Mouse (Mus musculus) intestine, embryonic 14.5 days (tissue): ENCODE measurements at regions not wholly inside any gene's neighbourhood (a gene's known extent, or its start where the extent isn't known, plus 50 kb on each side); places are given as distances from the start of the nearest gene placed in this dataset.

Experiments used
- ATAC-seq: fragments of 200-750 bp; cut with Nextera tagmentation; replicated peaks from 2 replicates; pipeline ENCODE4 v1.8.0; 2017; ENCODE audit warnings: low read depth, moderate number of reproducible peaks, moderate TSS enrichment, moderate library complexity; ENCODE audit not compliant: low FRiP score, low TSS enrichment
- DNase-seq: peaks from one replicate; pipeline ENCODE4 v3.0.0-alpha.2; 2018; ENCODE audit warnings: low spot score
- H3K27ac ChIP-seq: fragments of 300-500 bp; sonication (generic); 2 replicates; pipeline ENCODE4 v1.5.1; 2014; ENCODE audit warnings: low read depth, mild to moderate bottlenecking, control low read depth
- H3K27me3 ChIP-seq: fragments of 300-500 bp; sonication (generic); replicated peaks from 2 replicates; pipeline ENCODE4 v1.6.1; 2014; ENCODE audit warnings: low read length, control low read depth; ENCODE audit not compliant: control insufficient read depth, insufficient read depth
- H3K36me3 ChIP-seq: fragments of 300-500 bp; sonication (generic); 2 replicates; pipeline ENCODE4 v1.6.1; 2014; ENCODE audit warnings: low read length, control low read depth; ENCODE audit not compliant: control insufficient read depth, insufficient read depth
- H3K4me1 ChIP-seq: fragments of 300-500 bp; sonication (generic); replicated peaks from 2 replicates; pipeline ENCODE4 v1.6.1; 2014; ENCODE audit warnings: low read length, control low read depth, mixed read lengths; ENCODE audit not compliant: control insufficient read depth, insufficient read depth
- H3K4me2 ChIP-seq: fragments of 300-500 bp; sonication (generic); 2 replicates; pipeline ENCODE4 v1.6.1; 2014; ENCODE audit warnings: low read length
- H3K4me3 ChIP-seq: fragments of 300-500 bp; sonication (generic); 2 replicates; pipeline ENCODE4 v1.5.1; 2014; ENCODE audit warnings: low read depth, low read length, control low read depth, mixed read lengths
- H3K9ac ChIP-seq: fragments of 300-500 bp; sonication (generic); 2 replicates; pipeline ENCODE4 v1.6.1; 2014; ENCODE audit warnings: mild to moderate bottlenecking, low read length
- H3K9me3 ChIP-seq: fragments of 300-500 bp; sonication (generic); 2 replicates; pipeline ENCODE4 v1.6.1; 2016; ENCODE audit warnings: low read length, control low read depth; ENCODE audit not compliant: control insufficient read depth
- WGBS: fragments of 180-500 bp; shearing (Covaris S2); extraction: QIAGEN DNeasy Blood & Tissue Kit; methylation state at CpG from one replicate; pipeline ENCODE4 v1.1.7; 2014; 5-methylcytosine and 5-hydroxymethylcytosine counted together

GRCm38 (mm10) chr13:54311327-54312026 lies 59.7 kb upstream of the Cplx2 start:
- Histone ChIP-seq H3K27me3 (no peaks in the 10 kb centered on the region), H3K4me1 (peaks cover 21% of the 10 kb centered on the region), H3K27ac (no peak overlapping the region), H3K4me2 (no peak overlapping the region), H3K9ac (no peak overlapping the region), H3K36me3 (no peaks in the 10 kb centered on the region), H3K9me3 (no peaks in the 10 kb centered on the region), H3K4me3 (no peak overlapping the region)
- DNase-seq, result no peak
- ATAC-seq, result no peak
- WGBS, result 90% methylated on average over 4 of the region's 4 CpGs

- no peaks in the 10 kb centered on the region for H3K9me3 ChIP-seq
- H3K27ac ChIP-seq, result peak overlapping the region; percentile 69
- peaks cover 21% of the 10 kb centered on the region for H3K4me1 ChIP-seq
- H3K4me3 ChIP-seq, result no peak overlapping the region
- ATAC-seq, result peak; percentile 75
- H3K36me3 ChIP-seq, result no peaks in the 10 kb centered on the region
- H3K9ac ChIP-seq, result no peak overlapping the region
- H3K27me3 ChIP-seq, result no peaks in the 10 kb centered on the region
- peak overlapping the region; percentile 9; the same call in 1 of the 2 replicates for H3K4me2 ChIP-seq
- peak; percentile 65 for DNase-seq
- WGBS, result 44% methylated on average over 18 of the region's 18 CpGs
Observed at GRCm38 (mm10) chr13:54312405-54313185, 58.6 kb upstream of the Cplx2 start.

- H3K9ac ChIP-seq, result no peak overlapping the region
- no peaks in the 10 kb centered on the region for H3K27me3 ChIP-seq
- no peak for ATAC-seq
- H3K4me3 ChIP-seq, result no peak overlapping the region
- peaks cover 14% of the 10 kb centered on the region for H3K4me1 ChIP-seq
- H3K27ac ChIP-seq, result no peak overlapping the region
- no peaks in the 10 kb centered on the region for H3K9me3 ChIP-seq
- H3K36me3 ChIP-seq, result no peaks in the 10 kb centered on the region
- no peak for DNase-seq
- H3K4me2 ChIP-seq, result no peak overlapping the region
- WGBS, result 87% methylated on average over 3 of the region's 3 CpGs
Observed at GRCm38 (mm10) chr13:54315333-54315732, 55.8 kb upstream of the Cplx2 start.

- Histone ChIP-seq H3K36me3 (no peaks in the 10 kb centered on the region), H3K27ac (no peak overlapping the region), H3K4me1 (peaks cover 14% of the 10 kb centered on the region), H3K4me3 (no peak overlapping the region), H3K27me3 (no peaks in the 10 kb centered on the region), H3K4me2 (no peak overlapping the region), H3K9me3 (no peaks in the 10 kb centered on the region), H3K9ac (no peak overlapping the region)
- 86% methylated on average over 6 of the region's 6 CpGs for WGBS
- DNase-seq (no peak), ATAC-seq (no peak)
Observed at GRCm38 (mm10) chr13:54316907-54317306, 54.2 kb upstream of the Cplx2 start.

- H3K9ac ChIP-seq, result no peak overlapping the region
- no peaks in the 10 kb centered on the region for H3K27me3 ChIP-seq
- H3K4me3 ChIP-seq, result no peak overlapping the region
- DNase-seq, result no peak
- H3K27ac ChIP-seq, result no peak overlapping the region
- ATAC-seq, result no peak
- H3K9me3 ChIP-seq, result no peaks in the 10 kb centered on the region
- 83% methylated on average over 4 of the region's 4 CpGs for WGBS
- no peaks in the 10 kb centered on the region for H3K36me3 ChIP-seq
- H3K4me1 ChIP-seq, result peaks cover 1% of the 10 kb centered on the region
- H3K4me2 ChIP-seq, result no peak overlapping the region
Observed at GRCm38 (mm10) chr13:54318161-54318560, 53.0 kb upstream of the Cplx2 start.

GRCm38 (mm10) chr13:54318601-54319000 lies 52.5 kb upstream of the Cplx2 start:
- H3K27ac ChIP-seq, result no peak overlapping the region
- H3K4me2 ChIP-seq, result no peak overlapping the region
- DNase-seq (no peak), ATAC-seq (no peak)
- 0 out of 2 replicates have a peak, but pooled peaks cover 2% of the 10 kb centered on the region for H3K27me3 ChIP-seq
- H3K4me1 ChIP-seq, result no peaks in the 10 kb centered on the region; the same call in 1 of the 2 replicates
- H3K9ac ChIP-seq, result no peak overlapping the region
- no peak overlapping the region for H3K4me3 ChIP-seq
- 82% methylated on average over 5 of the region's 5 CpGs for WGBS
- H3K9me3 ChIP-seq, result no peaks in the 10 kb centered on the region
- H3K36me3 ChIP-seq, result no peaks in the 10 kb centered on the region

GRCm38 (mm10) chr13:54320212-54320611 lies 50.9 kb upstream of the Cplx2 start:
- H3K27me3 ChIP-seq, result 0 out of 2 replicates have a peak, but pooled peaks cover 2% of the 10 kb centered on the region
- no peaks in the 10 kb centered on the region for H3K36me3 ChIP-seq
- H3K4me2 ChIP-seq, result no peak overlapping the region
- no peak overlapping the region for H3K4me3 ChIP-seq
- H3K9me3 ChIP-seq, result no peaks in the 10 kb centered on the region
- ATAC-seq, result no peak
- H3K9ac ChIP-seq, result no peak overlapping the region
- H3K4me1 ChIP-seq, result no peaks in the 10 kb centered on the region
- no peak overlapping the region for H3K27ac ChIP-seq
- 60% methylated on average over 9 of the region's 9 CpGs for WGBS
- no peak for DNase-seq

GRCm38 (mm10) chr13:54321011-54321410 lies 50.1 kb upstream of the Cplx2 start:
- H3K4me2 ChIP-seq, result no peak overlapping the region
- H3K36me3 ChIP-seq, result no peaks in the 10 kb centered on the region
- no peaks in the 10 kb centered on the region for H3K4me1 ChIP-seq
- WGBS, result 79% methylated on average over 14 of the region's 14 CpGs
- no peak overlapping the region for H3K9ac ChIP-seq
- H3K27me3 ChIP-seq, result 0 out of 2 replicates have a peak, but pooled peaks cover 2% of the 10 kb centered on the region
- H3K27ac ChIP-seq, result no peak overlapping the region
- H3K9me3 ChIP-seq, result no peaks in the 10 kb centered on the region
- no peak overlapping the region for H3K4me3 ChIP-seq
- ATAC-seq, result no peak
- DNase-seq, result no peak
